Mouse (Mus musculus) bone marrow, adult 2 months (tissue): ENCODE results near the gene Klhdc4. TPM values are rescaled to one million over a fixed set of nuclear protein-coding genes. Genes with fewer than 3 reads are reported as not detected.

Experiments used
- H3K27ac ChIP-seq: fragments of 200-500 bp; 2 replicates; pipeline ENCODE4 v1.5.1; 2012; ENCODE audit warnings: low read depth, mild to moderate bottlenecking, control low read depth, inconsistent platforms, low read length; ENCODE audit not compliant: control insufficient read depth, poor library complexity, insufficient read depth
- H3K4me1 ChIP-seq: fragments of 200-500 bp; 2 replicates; pipeline ENCODE4 v1.6.1; 2011; ENCODE audit warnings: low read length; ENCODE audit not compliant: control insufficient read depth, insufficient read depth
- H3K4me3 ChIP-seq: fragments of 200-500 bp; replicated peaks from 2 replicates; pipeline ENCODE3; 2011; ENCODE audit warnings: mild to moderate bottlenecking, low read depth, low read length, control low read depth; ENCODE audit not compliant: control insufficient read depth
- CTCF ChIP-seq: fragments of 200-500 bp; IDR thresholded peaks from 2 replicates; pipeline ENCODE4 v1.5.1; 2011; ENCODE audit warnings: low read length, control low read depth; ENCODE audit not compliant: control insufficient read depth, insufficient read depth
- POLR2A ChIP-seq: fragments of 200-500 bp; IDR thresholded peaks from 2 replicates; pipeline ENCODE4 v1.6.1; 2011; ENCODE audit warnings: low read depth, mild to moderate bottlenecking, control low read depth, low read length, borderline replicate concordance; ENCODE audit not compliant: control insufficient read depth
- WGBS: fragments of 180-500 bp; shearing (Covaris S2); methylation state at CpG from one replicate; pipeline ENCODE4 v1.1.7; 2018; 5-methylcytosine and 5-hydroxymethylcytosine counted together
- polyA plus RNA-seq: library from polyadenylated mRNA; stranded (reverse); fragments of >200 nt; gene quantifications from 2 replicates; pipeline ENCODE4 v1.2.4, GENCODE M21; 2011; ENCODE audit warnings: low replicate concordance; ENCODE audit not compliant: missing spikeins, insufficient read depth, insufficient read length

The Klhdc4 gene
- polyA plus RNA-seq, 1 experiment = 56.2 TPM

DNA sequence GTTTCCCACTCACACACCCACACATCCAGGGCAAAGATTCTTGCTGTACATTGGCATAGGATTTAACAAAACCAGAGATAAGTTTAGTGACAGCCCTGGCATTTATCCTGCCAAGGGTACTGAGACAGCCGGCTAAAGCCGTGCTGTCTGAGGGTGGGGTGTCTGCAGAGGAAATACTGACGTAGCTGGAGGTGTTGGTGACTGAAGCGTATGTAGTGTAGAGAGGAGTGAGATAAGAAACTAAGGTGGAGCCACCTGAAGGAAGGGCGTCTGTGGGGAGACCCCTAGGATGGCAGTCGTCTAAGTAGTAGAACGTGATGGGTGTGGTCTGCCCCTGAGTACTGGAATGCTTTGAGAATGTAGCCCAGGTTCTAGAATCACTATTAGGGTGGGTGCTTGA is 23.1 kb upstream of the Klhdc4 start:
- 46% methylated on average over 7 of the region's 7 CpGs for WGBS
- Histone ChIP-seq H3K27ac (no peak overlapping the region), H3K4me1 (peaks cover 2% of the 10 kb centered on the region; the same call in 1 of the 2 replicates), H3K4me3 (no peak overlapping the region)
- no peak for TF ChIP-seq CTCF
- no peak for TF ChIP-seq POLR2A

DNA sequence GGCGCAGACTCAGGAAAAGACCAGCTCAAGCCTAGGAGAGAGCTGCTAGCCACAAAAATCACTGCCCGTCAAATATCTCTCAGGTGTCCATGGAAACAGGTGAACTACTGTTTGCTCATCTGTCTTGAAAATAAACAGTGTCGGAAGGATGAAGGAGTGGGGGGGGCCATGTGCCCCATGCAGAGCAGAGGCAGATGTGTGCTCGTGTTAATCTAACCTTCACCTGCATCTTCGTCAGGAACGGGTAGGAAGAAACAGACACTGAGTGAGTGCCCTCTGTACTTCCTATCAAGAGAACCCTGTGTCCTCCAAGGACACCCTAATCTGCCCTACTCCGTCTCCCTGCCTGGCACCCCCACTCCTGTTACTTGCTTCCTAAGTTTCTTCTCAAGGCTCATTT is 22.3 kb upstream of the Klhdc4 start:
- H3K27ac ChIP-seq = no peak overlapping the region
- H3K4me1 ChIP-seq = peaks cover 2% of the 10 kb centered on the region; the same call in 1 of the 2 replicates
- H3K4me3 ChIP-seq = no peak overlapping the region
- TF ChIP-seq CTCF (no peak), POLR2A (no peak)
- WGBS = 81% methylated on average over 7 of the region's 7 CpGs

DNA sequence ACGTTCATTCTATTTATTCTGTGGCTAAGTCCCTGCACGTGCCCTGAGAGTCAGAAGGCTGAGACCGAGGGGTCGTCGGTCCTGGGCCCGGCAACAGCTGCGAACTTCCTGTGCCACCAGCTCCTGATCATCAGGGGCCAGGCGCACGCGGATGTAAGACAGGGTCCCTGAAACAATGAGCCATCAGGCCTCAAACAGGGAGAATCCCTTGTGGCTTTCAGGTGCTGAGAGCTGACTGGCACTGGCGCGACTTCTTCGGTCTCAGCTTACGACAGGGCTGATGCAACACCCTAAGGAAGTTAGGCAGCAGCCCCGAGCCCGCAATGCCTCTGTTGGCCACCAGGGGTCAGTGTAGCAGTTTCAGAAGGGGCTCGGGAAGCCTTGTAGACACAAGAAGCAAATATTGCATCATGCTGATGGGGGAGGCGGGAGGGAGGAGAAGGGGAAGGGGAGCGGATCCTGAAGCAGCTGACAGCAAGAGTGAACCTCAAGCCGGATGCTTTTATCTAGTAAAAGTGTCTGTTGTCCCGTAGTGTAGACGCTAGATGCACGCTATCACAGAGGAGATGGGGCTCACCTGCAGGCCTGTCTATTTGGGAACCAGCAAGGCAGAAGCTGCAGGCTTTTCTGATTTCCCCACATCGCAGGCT is 21.6 kb upstream of the Klhdc4 start:
- peaks cover 3% of the 10 kb centered on the region; the same call in 1 of the 2 replicates for H3K4me1 ChIP-seq
- 2% methylated on average over 24 of the region's 24 CpGs for WGBS
- no peak overlapping the region for H3K27ac ChIP-seq

GRCm38 (mm10) chr8:121850436-121850820 is 21.1 kb upstream of the Klhdc4 start:
- no peak for TF ChIP-seq POLR2A
- TF ChIP-seq CTCF = no peak
- WGBS = 44% methylated on average over 12 of the region's 12 CpGs
- no peak overlapping the region for H3K4me3 ChIP-seq
- peaks cover 3% of the 10 kb centered on the region; the same call in 1 of the 2 replicates for H3K4me1 ChIP-seq
- no peak overlapping the region for H3K27ac ChIP-seq

More for the DNA sequence above, 21.6 kb upstream of the Klhdc4 start:
- TF ChIP-seq CTCF (peak; percentile 99), POLR2A (peak; percentile 52; the same call in 1 of the 2 replicates)
- H3K4me3 ChIP-seq = peak overlapping the region; percentile 35

- H3K27ac ChIP-seq = no peak overlapping the region
- TF ChIP-seq POLR2A (no peak), CTCF (peak; percentile 96)
- H3K4me1 ChIP-seq = peaks cover 3% of the 10 kb centered on the region; the same call in 1 of the 2 replicates
- WGBS = 8% methylated on average over 6 of the region's 6 CpGs
- H3K4me3 ChIP-seq = no peak overlapping the region
Measured at GRCm38 (mm10) chr8:121850018-121850417, 20.6 kb upstream of the Klhdc4 start.

DNA sequence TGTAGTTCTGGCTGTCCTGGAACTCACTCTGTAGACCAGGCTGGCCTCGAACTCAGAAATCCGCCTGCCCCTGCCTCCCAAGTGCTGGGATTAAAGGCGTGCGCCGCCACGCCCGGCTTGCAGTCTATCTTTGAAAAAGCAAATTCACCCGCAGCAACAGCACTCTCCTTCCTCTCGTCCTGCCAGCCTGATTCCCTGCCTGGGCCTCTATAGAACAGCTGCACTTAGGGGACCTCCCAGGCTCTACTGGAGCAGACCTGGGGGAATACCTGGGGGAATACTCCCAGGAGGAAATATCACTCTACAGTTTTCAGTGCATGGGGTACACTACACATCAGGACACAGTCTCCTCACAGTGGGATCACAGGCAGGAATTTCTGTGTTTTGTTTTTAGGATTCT is 19.9 kb upstream of the Klhdc4 start:
- Histone ChIP-seq H3K27ac (no peak overlapping the region), H3K4me3 (no peak overlapping the region), H3K4me1 (peaks cover 3% of the 10 kb centered on the region; the same call in 1 of the 2 replicates)
- whole genome bisulfite sequencing = 69% methylated on average over 9 of the region's 9 CpGs
- TF ChIP-seq CTCF = no peak
- TF ChIP-seq POLR2A = no peak

DNA sequence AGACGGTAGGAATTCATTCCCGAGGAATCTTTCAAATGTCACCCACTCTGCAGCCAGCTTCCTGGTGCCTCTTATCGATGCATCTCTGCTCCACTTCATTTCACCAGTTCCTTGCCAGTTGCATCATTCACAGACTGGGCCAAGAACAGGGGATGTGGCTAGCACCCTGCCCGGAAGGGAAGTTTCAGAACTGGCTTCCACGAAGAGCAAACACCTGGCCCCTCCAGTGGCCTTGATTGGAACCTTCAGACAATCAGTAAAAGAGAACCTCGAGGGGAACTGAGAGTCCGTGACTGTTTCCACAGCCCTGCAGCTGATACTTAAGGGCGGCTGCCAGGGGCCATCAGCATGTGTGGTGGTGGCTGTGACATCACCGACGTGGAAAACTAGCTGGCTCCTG is 19.1 kb upstream of the Klhdc4 start:
- 12% methylated on average over 10 of the region's 10 CpGs for WGBS

GRCm38 (mm10) chr8:121847987-121848386 is 18.6 kb upstream of the Klhdc4 start:
- Histone ChIP-seq H3K4me3 (no peak overlapping the region), H3K4me1 (peaks cover 3% of the 10 kb centered on the region; the same call in 1 of the 2 replicates)
- no peak for TF ChIP-seq POLR2A
- no peak for TF ChIP-seq CTCF

More for the DNA sequence above, 19.1 kb upstream of the Klhdc4 start:
- H3K4me3 ChIP-seq = no peak overlapping the region
- H3K4me1 ChIP-seq = peaks cover 3% of the 10 kb centered on the region; the same call in 1 of the 2 replicates
- TF ChIP-seq POLR2A = no peak
- no peak for TF ChIP-seq CTCF
- peak overlapping the region; percentile 73; the same call in 1 of the 2 replicates for H3K27ac ChIP-seq

More at GRCm38 (mm10) chr8:121847987-121848386, 18.6 kb upstream of the Klhdc4 start:
- WGBS = 69% methylated on average over 6 of the region's 6 CpGs
- H3K27ac ChIP-seq = peak overlapping the region; percentile 73; the same call in 1 of the 2 replicates
